Mouse (Mus musculus) lung, postnatal 10 days (tissue): ENCODE results near the gene Dclk2.
A peak's percentile ranks its signal among the peaks of the same experiment; 100 is the strongest.

ENCODE experiments used
- DNase-seq: peaks from one replicate; pipeline ENCODE4 v3.0.0; 2021

The Dclk2 gene

GRCm38 (mm10) chr3:86793720-86794191 lies 126.9 kb downstream of the Dclk2 start:
- DNase-seq: peak; percentile 76

- peak; percentile 51 for DNase-seq
Observed at GRCm38 (mm10) chr3:86793264-86793663, 127.4 kb downstream of the Dclk2 start.

- peak; percentile 45 for DNase-seq
Observed at GRCm38 (mm10) chr3:86789752-86790151, 130.9 kb downstream of the Dclk2 start.

GRCm38 (mm10) chr3:86788711-86789110 lies 131.9 kb downstream of the Dclk2 start:
- DNase-seq: peak; percentile 88

DNA sequence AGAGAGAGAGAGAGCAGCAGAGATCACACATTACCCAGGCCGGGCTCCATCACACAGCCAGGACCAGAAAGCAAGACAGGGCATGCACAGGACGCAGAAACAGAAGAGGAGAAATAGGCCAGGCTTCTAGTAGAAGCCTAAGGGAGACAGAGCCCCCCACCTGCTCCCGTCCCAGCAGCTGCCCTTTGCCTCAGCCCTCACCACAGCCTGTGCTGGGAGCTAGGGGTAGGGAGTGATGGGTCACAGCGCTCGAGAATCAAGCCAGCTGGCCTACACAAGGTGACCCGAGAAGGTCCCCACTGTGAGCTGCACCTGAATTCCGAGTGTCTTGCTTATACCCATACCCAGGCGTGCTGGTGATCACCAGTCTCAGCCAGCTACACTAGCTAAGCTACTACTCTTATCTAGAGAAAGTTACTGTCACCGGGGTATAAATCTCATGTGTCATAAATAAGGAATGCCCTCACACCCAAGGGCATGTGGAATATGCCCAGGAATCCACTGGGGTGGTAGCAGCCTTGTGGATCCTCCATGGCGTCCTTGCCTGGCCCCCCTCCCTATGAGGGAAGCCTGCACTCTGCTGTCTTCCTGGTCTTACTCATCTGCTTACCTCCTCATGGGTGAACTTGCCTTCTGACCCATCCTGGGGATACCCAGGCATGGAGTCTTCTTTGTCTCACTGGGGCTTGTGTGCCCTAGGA lies 133.1 kb downstream of the Dclk2 start:
- no peak for DNase-seq

DNA sequence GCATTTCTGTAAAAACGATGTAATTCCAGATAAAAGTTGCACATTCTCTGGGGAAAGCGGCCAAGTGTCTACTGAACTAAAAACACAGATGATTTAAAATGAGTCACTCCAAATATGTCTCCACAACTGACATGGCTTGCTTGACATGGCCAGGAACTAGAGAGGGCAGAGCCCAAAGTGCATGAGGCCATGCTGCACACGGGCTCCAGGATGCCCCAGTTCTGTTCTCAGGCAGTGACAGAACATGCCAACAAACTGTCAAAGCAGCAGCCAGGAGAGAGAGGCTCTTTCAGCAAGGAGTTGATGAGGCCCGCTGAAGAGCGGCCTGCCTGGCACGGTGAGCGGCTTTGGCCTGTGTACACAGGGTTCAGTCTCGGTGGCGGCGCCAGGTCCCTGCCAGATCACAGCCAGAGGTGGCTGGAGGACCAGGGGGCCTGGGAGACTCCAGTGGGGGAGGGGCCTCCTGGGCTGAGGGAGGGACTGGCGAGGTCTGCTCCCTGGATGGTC lies 133.8 kb downstream of the Dclk2 start:
- DNase-seq: peak; percentile 86

- peak; percentile 32 for DNase-seq
Observed at GRCm38 (mm10) chr3:86786280-86786679, 134.4 kb downstream of the Dclk2 start.

GRCm38 (mm10) chr3:86784930-86785329 lies 135.7 kb downstream of the Dclk2 start:
- DNase-seq: no peak

DNA sequence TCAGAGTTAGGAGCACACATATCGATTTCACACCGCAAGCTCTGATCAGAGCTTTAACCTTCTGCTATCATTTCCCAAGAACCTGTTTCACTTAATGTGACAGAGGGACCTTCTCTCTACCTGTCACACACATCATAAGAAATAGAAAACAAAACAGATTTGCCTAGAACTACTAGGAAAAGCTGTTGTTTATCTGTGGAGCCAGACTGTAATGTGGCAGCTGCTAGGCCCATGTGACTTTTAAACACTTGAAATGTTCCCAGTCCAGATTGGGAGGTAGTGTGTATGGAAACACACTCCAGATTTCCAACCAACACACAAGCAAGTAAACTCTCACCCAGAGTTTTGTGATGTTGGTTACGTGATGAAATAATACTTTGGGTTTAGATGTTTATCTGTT lies 136.6 kb downstream of the Dclk2 start:
- no peak for DNase-seq

DNA sequence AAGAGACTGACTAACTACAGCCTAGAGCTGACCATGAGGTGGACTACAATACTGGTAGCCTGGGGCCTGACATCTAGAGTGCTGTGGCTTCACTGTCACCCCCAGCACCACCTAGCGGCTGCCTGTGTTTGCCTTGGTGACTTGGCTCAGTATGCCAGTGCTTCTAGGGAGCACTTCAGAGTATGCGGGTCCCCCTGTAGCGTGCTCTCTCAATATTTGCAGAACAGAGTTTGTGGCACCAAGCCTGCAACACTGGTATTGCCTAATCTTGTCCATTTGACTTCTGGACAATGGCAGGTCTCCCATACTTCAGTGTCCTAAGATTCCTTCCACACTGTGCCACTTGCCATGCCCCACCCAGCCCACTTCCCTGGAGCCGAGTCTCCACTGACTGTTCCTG lies 140.9 kb downstream of the Dclk2 start:
- peak; percentile 46 for DNase-seq

GRCm38 (mm10) chr3:86775444-86775828 lies 145.2 kb downstream of the Dclk2 start:
- DNase-seq: no peak

DNA sequence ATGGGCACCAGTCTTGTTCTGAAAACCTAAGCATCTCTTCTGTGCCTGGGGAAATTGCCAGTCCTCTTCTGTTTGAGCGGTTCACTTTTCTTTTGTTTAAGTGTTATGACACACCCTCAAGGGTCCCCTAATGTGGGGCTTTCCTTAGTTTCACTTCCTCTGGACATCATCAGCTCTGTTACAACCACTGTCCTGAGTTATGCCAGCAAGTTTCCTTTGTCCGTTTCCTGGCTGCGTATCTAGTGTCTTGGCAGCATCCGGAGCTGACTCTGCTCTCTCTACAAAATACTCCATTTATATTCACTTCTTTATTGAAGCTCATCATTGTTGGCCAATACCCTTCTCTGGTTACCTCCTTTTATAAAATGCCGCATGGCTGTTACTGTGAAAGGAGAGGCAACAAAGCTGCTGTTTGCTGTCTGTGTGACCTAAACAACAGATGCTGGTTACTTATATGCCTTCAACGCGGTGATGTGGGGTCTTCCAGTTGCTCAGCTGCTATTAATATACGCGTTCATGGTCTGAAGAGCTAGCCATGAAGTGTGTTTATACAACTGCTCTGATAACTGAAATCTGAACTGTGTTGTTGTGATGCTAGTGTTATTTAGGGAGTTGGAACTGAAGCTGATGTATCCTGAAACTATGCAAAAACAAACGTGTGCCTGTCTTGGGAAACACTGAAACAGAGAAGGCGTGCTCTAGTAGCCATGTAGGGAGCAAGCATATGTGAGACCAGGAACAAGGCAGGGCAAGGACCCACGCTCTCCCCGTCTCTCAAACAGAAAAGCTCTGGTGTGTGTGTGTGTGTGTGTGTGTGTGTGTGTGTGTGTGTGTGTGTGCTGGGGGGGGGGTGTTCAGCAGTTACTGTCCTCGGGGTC lies 145.8 kb downstream of the Dclk2 start:
- peak; percentile 53 for DNase-seq

- no peak for DNase-seq
Observed at GRCm38 (mm10) chr3:86768969-86769368, 151.7 kb downstream of the Dclk2 start.

- no peak for DNase-seq
Observed at GRCm38 (mm10) chr3:86768553-86768952, 152.1 kb downstream of the Dclk2 start.

DNA sequence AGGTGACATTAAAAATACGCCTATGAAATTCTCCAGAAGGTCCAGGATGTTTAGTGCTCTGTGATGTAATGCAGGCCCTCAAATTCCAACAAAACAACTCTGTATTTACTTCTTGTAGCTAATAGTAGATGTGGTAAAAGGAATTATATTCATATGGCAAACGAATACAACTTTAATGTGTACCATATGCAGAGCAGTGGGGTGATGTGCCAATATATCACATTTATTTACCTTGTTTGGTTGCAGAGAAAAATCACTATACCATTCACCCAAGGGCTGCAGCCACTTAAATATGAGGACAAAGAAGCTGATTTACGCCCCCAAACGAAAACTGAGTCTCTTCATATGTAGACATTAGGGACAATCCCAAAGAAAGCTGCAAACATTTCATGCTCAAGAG lies 158.2 kb downstream of the Dclk2 start:
- no peak for DNase-seq

DNA sequence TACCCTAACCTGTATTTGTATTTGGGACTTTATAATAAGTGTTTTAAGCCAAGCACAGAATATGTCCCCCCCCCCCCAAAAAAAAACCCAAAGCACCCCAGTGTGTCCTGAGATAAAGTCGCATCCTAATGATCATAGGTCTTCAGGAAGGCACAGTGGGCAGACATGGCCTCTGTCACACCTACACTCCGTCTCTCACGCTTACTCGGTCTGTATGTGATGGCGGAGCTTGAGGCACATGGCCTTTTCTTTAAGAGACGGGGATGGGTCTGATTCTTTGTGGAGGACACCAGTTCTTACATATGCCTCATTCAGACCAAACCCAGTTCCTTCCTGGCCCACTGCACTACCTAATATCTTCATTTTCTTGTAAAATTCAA lies 158.6 kb downstream of the Dclk2 start:
- no peak for DNase-seq

DNA sequence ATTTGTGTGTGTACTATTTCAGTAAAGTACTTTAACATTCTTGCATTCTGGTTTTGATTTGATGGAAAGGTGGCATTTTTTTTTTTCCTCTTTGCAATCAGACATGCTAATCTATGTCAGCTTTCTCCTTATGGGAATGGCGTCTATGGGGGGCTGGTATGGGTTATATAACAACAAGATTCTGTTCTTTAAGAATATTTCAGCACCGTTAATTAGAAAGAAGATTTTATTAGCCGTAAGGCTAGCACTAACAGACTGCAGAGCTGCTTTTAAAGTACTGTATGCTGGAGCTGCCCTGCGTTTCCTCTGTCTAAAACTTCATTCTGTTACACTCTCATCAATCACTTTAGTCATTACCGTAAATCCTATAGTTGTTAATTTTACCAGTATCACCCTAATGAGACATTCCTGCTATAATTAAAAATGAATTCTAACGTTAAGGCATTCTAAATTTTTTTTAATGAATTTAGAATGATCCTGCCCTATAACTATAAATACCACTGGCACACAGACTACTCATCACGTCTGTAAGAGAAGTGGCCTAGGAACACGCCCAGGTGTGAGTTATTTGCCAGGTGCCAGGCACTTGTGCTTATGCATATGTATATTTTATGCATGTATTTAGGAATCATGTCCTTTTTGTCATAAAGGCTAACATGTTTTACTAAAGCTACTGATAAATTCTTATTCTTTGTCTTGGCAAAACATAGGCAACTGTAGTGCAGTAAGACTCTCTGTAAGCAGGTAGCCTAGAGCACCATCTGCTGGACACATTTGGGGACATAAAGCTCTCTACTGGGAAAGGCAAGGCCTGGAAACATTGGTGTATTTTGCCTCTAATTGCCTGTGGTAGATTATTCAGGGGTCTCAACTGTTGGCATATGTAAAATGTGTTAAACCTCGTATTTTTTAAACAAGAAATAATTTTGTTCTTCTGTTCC lies 159.3 kb downstream of the Dclk2 start:
- peak; percentile 82 for DNase-seq

DNA sequence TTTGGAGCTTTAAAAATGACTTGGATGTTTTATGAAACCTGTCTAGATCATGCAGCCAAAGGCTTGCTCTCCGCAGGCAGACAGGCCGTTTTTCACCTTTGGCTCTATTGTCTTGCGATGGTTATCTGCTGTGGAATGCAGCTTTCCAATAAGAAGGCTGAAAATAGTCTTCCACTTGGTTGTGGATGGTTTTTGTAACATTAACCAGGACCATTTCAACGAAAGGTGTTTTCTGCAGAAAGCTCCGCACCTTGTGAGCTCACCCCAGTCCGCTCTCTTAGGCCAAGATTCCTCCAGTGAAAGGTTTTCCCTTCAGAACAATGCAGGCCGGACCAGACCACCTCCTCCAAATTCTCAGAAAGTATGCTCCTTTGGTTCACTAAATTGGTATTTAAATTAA lies 160.2 kb downstream of the Dclk2 start:
- no peak for DNase-seq

DNA sequence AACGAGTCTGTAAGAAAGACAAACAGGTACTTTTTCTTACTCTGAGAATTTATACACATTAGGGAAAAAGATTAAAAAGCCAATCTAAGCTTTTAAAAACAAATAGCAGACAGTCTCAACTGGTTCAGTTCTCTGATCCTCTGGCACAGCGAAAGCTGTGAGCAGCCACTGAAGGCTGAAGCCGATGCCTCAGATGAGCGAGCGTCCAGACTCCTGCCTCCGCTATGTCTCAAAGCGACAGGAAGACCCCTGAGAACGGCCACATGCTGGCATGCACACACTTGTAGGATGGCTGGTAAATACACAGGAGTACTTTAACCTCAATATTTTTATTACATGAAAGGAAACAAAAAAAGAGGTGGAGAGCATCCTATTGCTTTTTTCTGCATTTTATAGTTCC lies 160.8 kb downstream of the Dclk2 start:
- DNase-seq: no peak

DNA sequence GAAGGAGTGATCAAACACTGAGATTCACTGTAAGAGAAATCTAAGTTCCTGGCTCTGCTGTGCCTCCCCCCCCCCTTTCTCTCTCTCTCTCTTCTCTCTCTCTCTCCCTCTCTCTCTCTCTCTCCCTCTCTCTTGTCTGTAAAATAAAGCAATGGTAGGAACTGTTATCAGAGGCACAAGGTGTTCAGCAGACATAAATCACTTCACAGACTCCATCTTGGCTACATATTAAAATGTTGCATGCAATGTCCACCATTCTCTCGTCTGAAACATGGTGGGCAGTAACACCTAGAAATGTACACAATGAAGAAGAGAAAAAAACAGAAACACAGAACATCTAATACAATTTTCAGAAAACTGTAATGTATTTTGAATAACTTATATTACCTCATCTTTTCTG lies 161.3 kb downstream of the Dclk2 start:
- DNase-seq: no peak

GRCm38 (mm10) chr3:86758727-86759126 lies 161.9 kb downstream of the Dclk2 start:
- no peak for DNase-seq

DNA sequence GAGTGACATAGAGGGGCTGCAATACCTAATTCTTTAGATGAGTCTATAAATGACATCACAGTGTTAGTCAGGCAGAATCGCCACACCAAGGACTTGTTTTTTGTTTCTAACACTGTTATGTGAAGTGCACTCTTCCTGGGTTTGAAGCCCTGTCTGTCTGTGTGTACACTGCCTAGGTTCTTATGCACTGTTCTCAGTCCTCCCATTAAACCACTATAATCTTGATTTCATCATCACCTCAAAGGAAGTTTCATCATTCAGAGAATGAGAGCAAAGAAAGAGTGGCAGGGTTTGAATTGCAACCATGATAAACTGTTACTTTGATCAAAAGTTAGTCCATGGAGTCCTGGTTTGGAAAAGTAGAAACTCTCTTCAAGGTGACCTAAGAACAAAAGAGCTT lies 164.1 kb downstream of the Dclk2 start:
- no peak for DNase-seq
